Mouse (Mus musculus) hematopoietic stem cell, adult 5-6 weeks (primary cell): ENCODE measurements around the gene Trim31. TPM values are rescaled to one million over a fixed set of nuclear protein-coding genes. Genes with fewer than 3 reads are reported as not detected.

Experiments used
- ATAC-seq, 2 experiments: fragments of 125-278 bp in 1 of 2; replicated peaks in 1 of 2; 2 replicates each; pipeline ENCODE4 v1.8.0; 2016 to 2017; ENCODE audit warnings: inconsistent platforms in 2 of 2, mild to moderate bottlenecking in 2 of 2, moderate number of reproducible peaks in 2 of 2, low read depth in 1 of 2, moderate TSS enrichment in 1 of 2; ENCODE audit not compliant: low FRiP score in 2 of 2, poor library complexity in 2 of 2, severe bottlenecking in 2 of 2, insufficient read depth in 1 of 2, low TSS enrichment in 1 of 2
- total RNA-seq: library from RNA; stranded (forward); fragments of 172-1452, 232-1000 nt; gene quantifications from 2 replicates; pipeline ENCODE4 v1.2.3, GENCODE M21; 2017

Trim31 gene
- total RNA-seq, 1 experiment from 2014 or later, result not detected

DNA sequence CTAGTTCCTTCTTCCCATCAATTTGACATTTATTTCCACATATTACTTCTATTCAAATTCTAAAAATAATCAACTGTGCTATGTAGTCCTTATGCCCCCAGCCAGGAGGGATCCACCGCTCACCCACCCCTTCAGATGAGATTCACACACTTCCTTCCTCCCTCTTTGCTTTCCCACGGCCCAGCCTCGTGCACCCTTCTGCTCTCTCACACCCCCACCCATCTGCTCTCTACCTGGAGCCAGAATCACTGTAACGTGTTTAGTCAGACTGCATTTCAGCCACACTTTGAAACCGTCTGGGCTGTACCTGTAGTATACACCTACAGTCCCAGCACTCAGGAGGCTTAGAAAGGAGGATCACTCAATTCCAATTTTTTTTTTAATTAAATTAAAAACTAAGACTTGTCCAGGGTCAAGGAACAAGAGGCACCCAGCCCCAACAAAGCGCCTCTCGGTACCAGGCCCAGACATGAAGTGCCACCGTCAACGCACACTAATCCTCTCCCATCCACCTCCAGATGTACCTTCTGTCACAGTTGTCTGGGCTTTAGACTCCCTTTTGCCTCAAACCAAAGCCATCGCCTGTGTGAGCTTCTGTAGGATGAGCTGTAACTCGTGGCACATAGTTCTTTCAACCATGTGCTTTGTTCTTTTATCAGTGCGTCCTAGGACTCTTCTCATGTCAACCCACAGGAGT is 31.5 kb downstream of the Trim31 start:
- no peak for ATAC-seq

DNA sequence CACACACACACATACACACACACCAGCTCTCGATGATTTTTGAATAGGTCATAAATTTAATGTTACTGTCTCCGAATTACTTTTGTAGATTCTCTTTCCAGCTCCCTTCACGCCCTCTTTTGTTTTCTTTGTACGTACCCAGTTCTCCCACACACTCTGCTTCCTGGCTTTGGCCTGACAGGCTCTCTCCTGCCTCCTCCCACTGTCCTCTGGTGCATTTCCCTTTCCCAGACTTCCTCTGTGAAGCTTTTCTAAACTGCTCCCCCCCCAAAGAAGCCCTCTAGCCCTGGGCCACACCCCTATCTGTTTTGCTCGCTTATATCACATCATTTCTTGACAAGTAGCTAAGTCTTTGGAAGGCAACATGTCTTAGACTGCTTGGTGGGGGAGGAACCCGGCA is 32.3 kb downstream of the Trim31 start:
- no peak for ATAC-seq

- no peak for ATAC-seq
These were observed 33.2 kb downstream of the Trim31 start for GRCm38 (mm10) chr17:36931130-36931529.

DNA sequence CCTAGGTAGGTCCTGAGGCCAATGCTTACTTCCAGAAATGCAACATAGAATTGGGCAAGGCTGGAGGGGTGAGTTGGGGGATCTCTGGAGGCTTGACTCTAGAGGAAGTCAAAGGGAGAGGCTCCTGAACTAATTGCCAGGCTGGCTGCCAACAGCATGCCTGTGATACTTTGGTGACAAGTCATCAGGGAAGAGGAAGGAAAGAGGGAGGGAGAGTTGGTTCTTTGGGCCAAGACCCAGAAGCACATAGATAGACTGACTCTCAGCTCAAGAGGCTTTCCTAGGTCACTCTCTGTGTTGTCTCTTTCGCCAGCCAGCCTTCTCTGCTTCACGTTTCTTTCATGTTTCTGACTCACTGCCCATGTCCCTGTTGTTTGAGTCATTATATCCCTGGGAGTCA is 33.9 kb downstream of the Trim31 start:
- ATAC-seq, result no peak

- ATAC-seq, result no peak
These were observed 40.1 kb downstream of the Trim31 start for GRCm38 (mm10) chr17:36938056-36938455.

- peak; percentile 55 to 74 for ATAC-seq
These were observed 44.5 kb downstream of the Trim31 start for GRCm38 (mm10) chr17:36942391-36942790.

DNA sequence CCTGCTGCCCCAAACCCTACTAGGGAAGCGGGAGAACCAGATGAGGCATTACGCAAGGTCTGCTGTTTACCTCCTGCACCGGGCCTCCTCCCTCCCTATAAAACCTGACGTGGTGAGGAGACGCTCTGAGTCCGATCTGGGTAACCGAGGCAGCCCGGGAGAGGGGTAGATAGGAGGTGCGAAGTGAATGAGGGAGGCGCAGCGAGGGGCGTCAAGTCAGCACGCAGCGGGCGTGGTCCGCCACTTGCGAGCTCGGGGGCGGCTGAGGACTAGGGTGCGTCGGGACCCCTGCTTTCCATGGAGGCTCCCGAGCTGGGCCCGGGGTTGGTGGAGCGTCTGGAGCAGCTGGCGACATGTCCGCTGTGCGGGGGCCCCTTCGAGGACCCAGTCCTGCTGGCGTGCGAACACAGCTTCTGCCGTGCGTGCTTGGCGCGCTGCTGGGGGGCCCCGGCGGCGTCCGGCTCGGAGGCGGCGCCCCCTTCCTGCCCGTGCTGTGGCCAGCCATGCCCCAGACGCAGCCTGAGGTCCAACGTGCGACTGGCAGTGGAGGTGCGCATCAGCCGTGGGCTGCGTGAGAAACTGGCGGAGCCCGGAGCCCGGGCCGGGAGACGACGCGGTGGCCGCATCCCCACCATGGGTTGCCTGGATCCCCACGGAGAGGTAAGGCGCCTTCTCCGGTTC is 45.0 kb downstream of the Trim31 start, which contains the start of gene Rnf39:
Gene Rnf39 (plus strand): TSS at position 128 of the 681 bp plus-strand sequence.
- no peak for ATAC-seq

DNA sequence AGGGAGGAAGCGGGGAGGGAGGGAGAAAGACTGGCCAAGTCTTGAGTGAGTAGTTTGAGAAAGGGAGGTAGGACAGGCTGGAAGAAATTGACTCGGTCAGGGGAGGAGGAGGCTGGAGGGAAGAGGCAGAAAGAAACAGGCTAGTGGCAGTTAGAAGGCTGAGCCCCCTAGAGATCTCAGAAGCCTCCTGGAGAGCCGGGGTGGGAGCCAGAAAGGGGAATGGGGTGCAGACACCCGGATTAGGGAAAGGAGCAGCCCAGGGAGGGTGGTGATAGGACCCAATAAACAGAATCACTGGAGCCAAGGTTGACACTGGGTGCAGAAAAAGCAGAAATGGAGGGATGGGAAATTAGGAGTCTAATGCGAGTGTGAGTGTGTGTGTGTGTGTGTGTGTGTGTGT is 45.8 kb downstream of the Trim31 start:
- ATAC-seq, result no peak

DNA sequence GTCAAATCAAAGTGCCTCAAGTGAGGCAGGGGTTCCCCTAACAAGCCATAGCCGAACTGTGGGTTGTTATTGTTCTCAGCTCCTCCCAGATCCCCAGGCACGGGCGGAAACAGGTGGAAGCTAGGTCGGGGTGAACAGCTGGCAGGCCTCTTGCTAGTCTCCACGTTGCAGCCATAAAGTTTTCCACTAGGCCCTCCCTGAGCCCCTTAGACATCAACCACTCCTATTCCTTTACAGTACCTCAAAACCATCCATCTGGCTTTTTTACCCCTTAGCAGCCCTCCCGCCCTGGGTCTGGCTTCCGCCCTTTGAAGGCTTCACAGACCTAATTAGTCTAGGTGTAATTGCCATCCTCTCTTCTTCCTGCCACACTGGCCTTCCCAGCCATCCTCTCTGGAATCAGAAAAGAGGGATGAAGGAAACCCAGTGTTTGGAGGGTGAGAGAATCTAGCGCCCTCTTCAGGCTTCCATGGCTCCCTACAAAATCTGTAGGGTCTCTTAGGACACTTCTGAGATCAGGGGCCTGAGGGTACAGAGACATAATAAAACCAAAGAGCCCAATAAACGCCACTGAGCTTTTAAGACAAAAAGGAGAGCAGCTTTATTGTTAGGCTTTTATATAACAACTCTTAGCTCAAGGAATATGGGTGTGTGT is 46.3 kb downstream of the Trim31 start:
- peak; percentile 32 to 36 for ATAC-seq

- no peak; a peak in 1 of 4 replicates for ATAC-seq
These were observed 49.3 kb downstream of the Trim31 start for GRCm38 (mm10) chr17:36947051-36947819.

- no peak for ATAC-seq
These were observed 50.4 kb downstream of the Trim31 start for GRCm38 (mm10) chr17:36948286-36948685.

GRCm38 (mm10) chr17:36949265-36949664 is 51.3 kb downstream of the Trim31 start:
- no peak for ATAC-seq

GRCm38 (mm10) chr17:36950981-36951947 is 53.3 kb downstream of the Trim31 start, which contains the start of gene Ppp1r11:
Gene Ppp1r11 (minus strand): TSS chr17:36951741.
- peak; percentile 93 to 95 for ATAC-seq

DNA sequence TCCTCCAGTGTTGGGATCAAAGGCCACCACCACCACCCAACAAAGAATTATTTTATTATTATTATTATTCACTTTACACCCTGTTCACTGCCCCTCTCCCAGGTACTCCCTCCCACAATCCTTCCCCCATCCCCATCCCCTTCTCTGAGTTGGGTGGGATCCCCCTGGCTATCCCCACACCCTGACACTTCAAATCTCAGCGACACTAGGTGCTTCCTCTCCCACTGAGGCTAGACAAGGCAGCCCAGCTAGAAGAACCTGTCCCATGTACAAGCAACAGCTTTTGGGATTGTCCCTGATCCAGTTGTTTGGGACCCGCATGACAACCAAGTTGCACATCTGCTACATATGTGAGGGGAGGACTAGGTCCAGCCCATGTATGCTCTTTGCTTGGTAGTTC is 54.7 kb downstream of the Trim31 start:
- ATAC-seq, result no peak

DNA sequence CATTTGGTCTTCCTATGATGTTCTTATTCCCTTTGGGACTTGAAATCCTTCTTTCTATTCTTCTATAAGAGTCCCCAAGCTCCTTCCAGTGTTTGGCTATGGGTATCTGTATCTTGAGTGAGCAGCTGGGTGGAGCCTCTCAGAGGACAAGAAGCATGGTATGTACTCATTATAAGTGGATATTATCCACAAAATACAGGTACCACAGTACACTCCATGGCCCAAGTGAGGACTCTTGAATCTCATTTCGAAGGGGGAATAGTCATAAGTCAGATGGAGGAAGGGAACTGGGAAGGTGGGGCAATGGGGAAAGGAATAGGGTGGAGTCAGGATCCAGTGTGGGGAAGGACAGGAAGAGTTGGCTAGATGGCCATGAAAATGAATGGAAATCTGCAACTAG is 55.1 kb downstream of the Trim31 start:
- ATAC-seq, result no peak

- ATAC-seq, result peak; percentile 95 to 97
These were observed 60.3 kb downstream of the Trim31 start, which contains the start of the genes Znrd1 and Znrd1as for GRCm38 (mm10) chr17:36957999-36958743. Gene Znrd1 (minus strand): TSS chr17:36958559. Gene Znrd1as (plus strand): TSS chr17:36958592.
